Mouse (Mus musculus) spleen, adult 2 months (tissue): ENCODE data around the gene Pld5.

ENCODE experiments used
- CTCF ChIP-seq: fragments of 200-500 bp; IDR thresholded peaks from 2 replicates; pipeline ENCODE4 v1.5.1; 2011; ENCODE audit warnings: mild to moderate bottlenecking, inconsistent platforms; ENCODE audit not compliant: insufficient read depth, insufficient read length, insufficient replicate concordance; ENCODE audit errors: extremely low read depth
- POLR2A ChIP-seq: fragments of 200-500 bp; IDR thresholded peaks from 2 replicates; pipeline ENCODE4 v1.6.1; 2011; ENCODE audit warnings: low read depth, low read length, inconsistent platforms

DNA sequence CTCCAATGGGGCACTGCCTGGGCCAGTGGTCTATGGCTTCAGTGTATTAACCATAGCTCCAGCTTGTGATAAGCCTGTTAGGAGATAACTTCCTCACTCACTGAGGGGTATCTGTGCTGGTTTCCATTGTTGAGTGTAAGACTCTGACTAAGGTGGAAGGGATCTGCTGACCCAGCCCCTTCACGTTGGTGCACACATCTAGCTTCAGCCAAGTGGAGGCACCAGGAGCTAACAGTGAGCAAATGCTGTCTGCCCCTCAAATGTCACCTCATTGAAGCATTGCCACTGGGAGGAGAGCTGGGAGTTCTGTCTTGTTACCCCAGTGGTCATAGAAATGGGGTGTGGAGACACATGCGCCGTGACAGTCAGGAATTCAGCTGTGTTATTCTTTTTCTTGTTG is 336.4 kb downstream of the Pld5 start:
- no peak for TF ChIP-seq POLR2A
- TF ChIP-seq CTCF = no peak
